In the genomic region with DNA sequence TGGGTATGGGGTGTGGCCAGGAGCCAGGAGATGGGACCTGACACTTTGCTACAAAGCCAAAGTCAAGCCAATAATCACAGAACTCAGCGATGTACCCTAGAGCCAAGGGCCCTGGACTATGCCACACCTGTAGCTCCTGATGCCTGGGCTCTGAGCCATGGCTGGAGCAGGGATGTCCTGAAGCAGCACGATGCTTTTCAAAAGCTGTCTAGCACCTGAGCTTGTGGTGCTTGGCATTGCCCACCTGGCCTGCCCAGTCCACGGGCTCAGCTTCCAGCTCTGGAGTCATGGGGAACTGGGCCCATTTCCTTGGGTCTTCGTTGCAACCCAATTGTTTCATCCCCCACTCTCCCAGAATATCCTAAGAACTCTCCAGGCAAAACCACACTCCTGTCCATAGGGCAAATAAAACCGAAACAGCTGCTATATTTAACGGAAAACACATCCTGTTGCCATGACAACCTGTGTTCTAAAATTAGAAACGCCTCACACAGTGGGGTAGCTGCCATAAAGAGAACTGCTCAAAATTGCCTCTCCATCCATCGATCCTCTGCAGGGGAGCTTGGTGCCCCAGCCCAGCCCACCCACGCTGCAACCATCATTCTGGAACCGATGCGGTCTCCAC, we compare ENCODE assay signal across 8 mouse cellular contexts.
DNase-seq lines count a peak whose midpoint lies in the region; ATAC-seq and TF ChIP-seq lines count a peak whose summit lies in the region.

No protein-coding gene starts in this region.

- no peaks in the 10 kb centered on the region for H3K9me3 ChIP-seq in forebrain, embryonic 14.5 days (replicated peaks; ENCODE audit: control insufficient read depth, low read length)
- no peaks in the 10 kb centered on the region for H3K9me3 ChIP-seq in neural tube, embryonic 13.5 days

- no peaks in the 10 kb centered on the region for H3K27me3 ChIP-seq in forebrain, embryonic 14.5 days (replicated peaks; ENCODE audit: control insufficient read depth, insufficient read depth, low read length)
- no peaks in the 10 kb centered on the region for H3K27me3 ChIP-seq in neural tube, embryonic 13.5 days

- no peak overlapping the region for H3K4me3 ChIP-seq in forebrain, embryonic 14.5 days (ENCODE audit: low read depth, low read length)
- H3K4me3 ChIP-seq in left cerebral cortex, adult 2 months: 0 out of 2 replicates have a peak overlapping the region, but pooled peaks have one; percentile 7
- H3K4me3 ChIP-seq in neural tube, embryonic 13.5 days: no peak overlapping the region

- intact Hi-C loops in heart, postnatal 10 days (cut with DNase I): no loop called here
- intact Hi-C loops in heart, postnatal 36 days (cut with DNase I): no loop called here
- intact Hi-C loops in left cerebral cortex, adult 2 months (cut with DNase I): no loop called here

- WGBS in forebrain, embryonic 14.5 days: 50% methylated on average over 11 of the region's 11 CpGs
- WGBS in neural tube, embryonic 13.5 days: 30% methylated on average over 11 of the region's 11 CpGs

- H3K36me3 ChIP-seq in forebrain, embryonic 14.5 days (ENCODE audit: control insufficient read depth, insufficient read depth, low read length): no peaks in the 10 kb centered on the region
- H3K36me3 ChIP-seq in neural tube, embryonic 13.5 days: no peaks in the 10 kb centered on the region

- peak; percentile 33 to 60 for DNase-seq in heart, postnatal 10 days
- no peak for DNase-seq in heart, postnatal 36 days
- peak; percentile 17 for DNase-seq in T-cell, adult 2 months (ENCODE audit: low spot score)
- peak; percentile 88 for DNase-seq in forebrain, embryonic 14.5 days (ENCODE audit: low spot score)
- DNase-seq in left cerebral cortex, adult 2 months (ENCODE audit: extremely low spot score in 1 of 2, low spot score in 2 of 2): peak in 1 of 2 experiments; percentile 32
- no peak for DNase-seq in B cell, adult 2 months
- DNase-seq in heart, postnatal 4 days: no peak

- TF ChIP-seq CTCF in left cerebral cortex, adult 2 months (IDR thresholded peaks at IDR 0.05): no peak

- peaks cover 14% of the 10 kb centered on the region for H3K4me1 ChIP-seq in forebrain, embryonic 14.5 days (ENCODE audit: control insufficient read depth, insufficient read depth, low read length)
- H3K4me1 ChIP-seq in neural tube, embryonic 13.5 days (replicated peaks): peaks cover 19% of the 10 kb centered on the region

- peak overlapping the region; percentile 67 for H3K27ac ChIP-seq in forebrain, embryonic 14.5 days (ENCODE audit: low read depth, low read length)
- peak overlapping the region; percentile 82 for H3K27ac ChIP-seq in left cerebral cortex, adult 2 months
- H3K27ac ChIP-seq in neural tube, embryonic 13.5 days (replicated peaks): peak overlapping the region; percentile 59

- H3K4me2 ChIP-seq in forebrain, embryonic 14.5 days (ENCODE audit: low read length): peak overlapping the region; percentile 23
- peak overlapping the region; percentile 13 for H3K4me2 ChIP-seq in neural tube, embryonic 13.5 days

- no peak overlapping the region for H3K9ac ChIP-seq in forebrain, embryonic 14.5 days (ENCODE audit: low read length)
- H3K9ac ChIP-seq in neural tube, embryonic 13.5 days: no peak overlapping the region

- peak; percentile 77; the same call in 1 of the 2 replicates for ATAC-seq in forebrain, embryonic 14.5 days
- peak; percentile 71 for ATAC-seq in neural tube, embryonic 13.5 days (ENCODE audit: low read depth)

Comparison
In these comparisons a context has a peak if more than half of its experiments do, and no peak if none do; other contexts are left out.
1. DNase-seq: peak in heart, postnatal 10 days (2 of 2), T-cell, adult 2 months (single experiment) and forebrain, embryonic 14.5 days (single experiment); none in heart, postnatal 36 days (0 of 2), B cell, adult 2 months (0 of 2) and heart, postnatal 4 days (single experiment).
2. Peak in every context shown above with its lines, with median percentiles within 50 percentile points of each other: H3K27ac ChIP-seq.